Mouse (Mus musculus) macrophage (primary cell): Measurements from ENCODE around the gene Kmt2b. TPM values are rescaled to one million over a fixed set of nuclear protein-coding genes. Genes with fewer than 3 reads are reported as not detected.

Source experiments
- H3K27ac ChIP-seq: fragments of 350-480 bp; formaldehyde crosslinking; 2 replicates; pipeline ENCODE4 v1.9.0; 2021
- H3K36me3 ChIP-seq: fragments of 350-480 bp; formaldehyde crosslinking; 2 replicates; pipeline ENCODE4 v1.9.0; 2021; ENCODE audit errors: inconsistent target
- H3K4me3 ChIP-seq: fragments of 350-480 bp; formaldehyde crosslinking; 2 replicates; pipeline ENCODE4 v1.9.0; 2021; ENCODE audit errors: inconsistent target
- H3K79me2 ChIP-seq: fragments of 350-480 bp; formaldehyde crosslinking; 2 replicates; pipeline ENCODE4 v1.9.0; 2021; ENCODE audit errors: inconsistent target
- WGBS: methylation state at CpG from one replicate; pipeline ENCODE4 v1.1.7; 2026; ENCODE audit warnings: inconsistent platforms; ENCODE audit not compliant: missing documents; 5-methylcytosine and 5-hydroxymethylcytosine counted together
- polyA plus RNA-seq: library from polyadenylated mRNA; stranded (reverse); fragments of 250-400 nt; gene quantifications from 3 replicates; pipeline ENCODE4 v1.2.4, GENCODE M21; 2018; ENCODE audit warnings: inconsistent platforms

Gene Kmt2b
- polyA plus RNA-seq, 1 experiment from 2014 or later, result 35.4 TPM

- Histone ChIP-seq H3K27ac (no peak within 1 kb of the TSS), H3K79me2 (no peaks in the 10 kb centered on the region), H3K36me3 (peaks cover 20% of the 10 kb centered on the region), H3K4me3 (no peak within 1 kb of the TSS)
- WGBS, result 92% methylated on average over 4 of the region's 8 CpGs
These were observed 24.3 kb upstream of the Kmt2b start, which contains the start of gene Upk1a for GRCm38 (mm10) chr7:30612654-30613402. TSS of gene Upk1a (minus strand) at chr7:30612847.

GRCm38 (mm10) chr7:30610043-30610442 lies 21.5 kb upstream of the Kmt2b start:
- no peak overlapping the region for H3K4me3 ChIP-seq
- WGBS, result 73% methylated on average over 7 of the region's 7 CpGs
- H3K79me2 ChIP-seq, result no peaks in the 10 kb centered on the region
- H3K36me3 ChIP-seq, result no peaks in the 10 kb centered on the region
- H3K27ac ChIP-seq, result no peak overlapping the region

- Histone ChIP-seq H3K36me3 (no peaks in the 10 kb centered on the region), H3K27ac (no peak overlapping the region), H3K4me3 (no peak overlapping the region), H3K79me2 (no peaks in the 10 kb centered on the region)
- WGBS, result 59% methylated on average over 16 of the region's 16 CpGs
These were observed 19.9 kb upstream of the Kmt2b start for GRCm38 (mm10) chr7:30608476-30608875.

GRCm38 (mm10) chr7:30607706-30608309 lies 19.3 kb upstream of the Kmt2b start:
- no peak overlapping the region for H3K4me3 ChIP-seq
- H3K27ac ChIP-seq, result no peak overlapping the region
- no peaks in the 10 kb centered on the region for H3K36me3 ChIP-seq
- H3K79me2 ChIP-seq, result no peaks in the 10 kb centered on the region
- WGBS, result 31% methylated on average over 8 of the region's 8 CpGs

- Histone ChIP-seq H3K36me3 (no peaks in the 10 kb centered on the region), H3K27ac (no peak overlapping the region), H3K4me3 (no peak overlapping the region), H3K79me2 (no peaks in the 10 kb centered on the region)
- 87% methylated on average over 8 of the region's 8 CpGs for WGBS
These were observed 16.4 kb upstream of the Kmt2b start for GRCm38 (mm10) chr7:30604944-30605343.

GRCm38 (mm10) chr7:30604424-30604823 lies 15.9 kb upstream of the Kmt2b start:
- 46% methylated on average over 8 of the region's 8 CpGs for WGBS

GRCm38 (mm10) chr7:30602583-30602982 lies 14.1 kb upstream of the Kmt2b start:
- H3K4me3 ChIP-seq, result no peak overlapping the region
- H3K79me2 ChIP-seq, result no peaks in the 10 kb centered on the region
- 92% methylated on average over 2 of the region's 3 CpGs for WGBS
- no peaks in the 10 kb centered on the region for H3K36me3 ChIP-seq
- H3K27ac ChIP-seq, result no peak overlapping the region

More at GRCm38 (mm10) chr7:30604424-30604823, 15.9 kb upstream of the Kmt2b start:
- Histone ChIP-seq H3K27ac (no peak overlapping the region), H3K4me3 (no peak overlapping the region), H3K79me2 (no peaks in the 10 kb centered on the region), H3K36me3 (no peaks in the 10 kb centered on the region)

- Histone ChIP-seq H3K79me2 (no peaks in the 10 kb centered on the region), H3K27ac (no peak overlapping the region), H3K4me3 (no peak overlapping the region), H3K36me3 (no peaks in the 10 kb centered on the region)
- WGBS, result 80% methylated on average over 7 of the region's 7 CpGs
These were observed 12.1 kb upstream of the Kmt2b start for GRCm38 (mm10) chr7:30600651-30601050.

GRCm38 (mm10) chr7:30599933-30600353 lies 11.4 kb upstream of the Kmt2b start:
- Histone ChIP-seq H3K79me2 (no peaks in the 10 kb centered on the region), H3K4me3 (no peak overlapping the region), H3K27ac (no peak overlapping the region), H3K36me3 (no peaks in the 10 kb centered on the region)
- 11% methylated on average over 16 of the region's 16 CpGs for WGBS

- H3K4me3 ChIP-seq, result no peak within 1 kb of the TSS
- no peaks in the 10 kb centered on the region for H3K79me2 ChIP-seq
- WGBS, result 96% methylated on average over 12 of the region's 12 CpGs
- H3K27ac ChIP-seq, result no peak within 1 kb of the TSS
- no peaks in the 10 kb centered on the region for H3K36me3 ChIP-seq
These were observed 10.3 kb upstream of the Kmt2b start, which contains the start of gene Zbtb32 for GRCm38 (mm10) chr7:30598786-30599185. TSS of gene Zbtb32 (minus strand) at chr7:30598909.

GRCm38 (mm10) chr7:30596811-30597210 lies 8.3 kb upstream of the Kmt2b start:
- Histone ChIP-seq H3K4me3 (no peak overlapping the region), H3K79me2 (no peaks in the 10 kb centered on the region), H3K36me3 (no peaks in the 10 kb centered on the region), H3K27ac (no peak overlapping the region)
- WGBS, result 91% methylated on average over 5 of the region's 5 CpGs

- WGBS, result 96% methylated on average over 5 of the region's 5 CpGs
- H3K36me3 ChIP-seq, result no peaks in the 10 kb centered on the region
- no peak overlapping the region for H3K27ac ChIP-seq
- no peak overlapping the region for H3K4me3 ChIP-seq
- H3K79me2 ChIP-seq, result no peaks in the 10 kb centered on the region
These were observed 7.6 kb upstream of the Kmt2b start for GRCm38 (mm10) chr7:30596093-30596492.

GRCm38 (mm10) chr7:30594510-30595024 lies 6.0 kb upstream of the Kmt2b start:
- Histone ChIP-seq H3K27ac (no peak overlapping the region), H3K4me3 (no peak overlapping the region), H3K79me2 (no peaks in the 10 kb centered on the region), H3K36me3 (no peaks in the 10 kb centered on the region)
- 45% methylated on average over 4 of the region's 4 CpGs for WGBS

- Histone ChIP-seq H3K4me3 (no peak overlapping the region), H3K79me2 (no peaks in the 10 kb centered on the region), H3K36me3 (no peaks in the 10 kb centered on the region), H3K27ac (no peak overlapping the region)
- 77% methylated on average over 10 of the region's 10 CpGs for WGBS
These were observed 5.3 kb upstream of the Kmt2b start for GRCm38 (mm10) chr7:30593579-30594509.
